Mouse (Mus musculus) embryo, embryonic 11 days (tissue): ENCODE data around the gene Lmtk2.

Experiments used
- DNase-seq: peaks from one replicate; pipeline ENCODE4 v3.0.0-alpha.2; 2015

Lmtk2 gene

DNA sequence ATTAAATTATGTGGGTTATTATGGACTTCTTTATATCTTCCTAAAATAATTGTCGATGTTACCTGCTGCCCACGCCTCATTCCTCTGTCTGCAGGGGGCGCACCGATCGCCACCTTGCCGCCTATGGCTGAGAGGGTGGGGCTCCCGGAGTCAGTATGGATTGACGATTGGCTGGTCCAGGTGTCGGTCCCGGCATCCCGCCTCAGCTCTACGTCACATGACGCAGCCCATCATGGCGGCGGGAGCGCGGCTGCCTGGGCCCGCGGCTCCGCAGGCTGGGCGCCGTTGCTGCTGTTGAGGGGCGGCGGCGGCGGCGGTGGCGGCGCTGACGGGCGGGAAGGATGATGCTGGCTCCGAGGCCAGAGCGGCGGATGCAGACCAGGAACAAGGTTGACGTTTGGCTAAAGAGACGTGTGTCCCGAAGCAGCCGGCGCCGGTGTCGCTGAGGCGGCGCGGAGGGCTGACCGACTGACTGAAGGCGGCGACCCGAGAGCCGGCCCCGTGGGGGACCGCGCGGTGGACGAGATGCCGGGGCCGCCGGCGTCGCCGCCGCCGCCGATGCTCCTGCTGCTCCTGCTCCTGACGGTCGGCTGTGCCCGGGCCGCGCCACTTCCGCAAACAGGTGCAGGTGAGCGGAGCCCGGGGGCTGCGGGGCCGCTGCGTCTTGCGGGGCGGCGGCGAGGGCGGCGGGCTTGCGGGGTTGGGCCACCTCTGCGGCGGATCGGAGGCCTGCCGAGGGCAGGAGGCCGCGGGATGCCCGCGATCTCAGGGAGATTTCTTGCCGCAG, at the start of gene Lmtk2:
TSS of gene Lmtk2 (plus strand) at position 288 of the 787 bp plus-strand sequence.
- peak; percentile 96 for DNase-seq

DNA sequence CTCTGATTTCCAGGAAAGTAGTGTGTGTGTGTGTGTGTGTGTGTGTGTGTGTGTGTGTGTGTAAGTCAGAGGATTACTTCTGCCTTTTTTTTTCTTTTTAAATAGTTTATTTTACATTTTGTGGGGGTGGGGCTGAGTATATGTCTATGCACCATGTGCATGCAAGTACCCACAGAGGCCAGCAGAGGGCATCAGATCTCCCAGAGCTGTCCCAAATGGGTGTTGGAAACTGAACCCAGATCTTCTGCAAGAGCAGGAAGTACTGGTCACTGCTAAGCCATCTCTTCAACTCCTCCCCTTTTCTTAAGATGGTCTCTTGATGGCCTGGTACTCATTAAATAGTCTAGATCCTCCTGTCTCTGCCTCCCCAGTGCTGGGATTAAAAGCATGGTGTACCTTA, 49.0 kb upstream of the Lmtk2 start:
- no peak for DNase-seq

GRCm38 (mm10) chr5:144053450-144053849, 46.8 kb upstream of the Lmtk2 start:
- no peak for DNase-seq

DNA sequence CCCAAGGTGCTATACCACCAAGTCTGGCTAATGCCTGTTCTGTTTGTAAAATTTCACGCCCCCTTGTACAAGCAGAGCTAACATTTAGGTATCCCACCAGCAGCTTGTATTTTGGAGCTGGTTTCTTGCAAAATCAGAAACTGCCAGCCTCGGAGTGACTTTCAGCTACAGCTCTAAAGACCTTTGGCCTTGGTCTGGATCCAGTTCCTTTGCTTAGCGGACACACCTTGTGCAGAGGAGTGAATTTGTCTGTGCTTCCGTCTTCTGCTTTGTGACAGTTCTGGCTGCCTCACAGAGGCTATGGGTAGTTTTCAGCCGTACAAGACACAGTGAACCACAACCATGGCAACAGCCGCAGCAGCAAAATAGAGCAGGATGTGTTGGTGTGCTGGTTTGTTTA, 45.9 kb upstream of the Lmtk2 start:
- no peak for DNase-seq

GRCm38 (mm10) chr5:144064093-144064492, 36.1 kb upstream of the Lmtk2 start:
- no peak for DNase-seq

DNA sequence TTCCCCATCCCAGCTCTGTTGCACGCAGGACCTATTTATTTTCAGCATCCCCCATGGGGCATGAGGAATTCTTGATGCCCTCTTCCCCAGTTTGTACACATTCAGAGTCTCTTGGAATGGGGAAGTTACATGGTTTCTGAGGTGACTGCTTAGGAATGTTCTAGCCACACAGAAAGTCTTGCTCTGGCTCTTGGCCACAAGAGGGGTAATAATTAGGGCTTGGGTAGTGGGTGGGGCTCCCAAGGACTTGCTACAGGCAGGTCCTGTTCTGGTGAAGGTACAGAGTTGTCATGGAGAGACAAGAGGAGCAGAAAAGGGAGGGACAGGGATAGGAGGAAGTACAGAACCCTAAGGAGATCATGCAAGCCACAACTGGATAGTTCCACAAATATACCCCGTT, 34.2 kb upstream of the Lmtk2 start:
- no peak for DNase-seq

GRCm38 (mm10) chr5:144070064-144070463, 30.2 kb upstream of the Lmtk2 start:
- no peak for DNase-seq

GRCm38 (mm10) chr5:144071249-144071648, 29.0 kb upstream of the Lmtk2 start:
- DNase-seq: no peak

- no peak for DNase-seq
Measured at GRCm38 (mm10) chr5:144077541-144077940, 22.7 kb upstream of the Lmtk2 start.

DNA sequence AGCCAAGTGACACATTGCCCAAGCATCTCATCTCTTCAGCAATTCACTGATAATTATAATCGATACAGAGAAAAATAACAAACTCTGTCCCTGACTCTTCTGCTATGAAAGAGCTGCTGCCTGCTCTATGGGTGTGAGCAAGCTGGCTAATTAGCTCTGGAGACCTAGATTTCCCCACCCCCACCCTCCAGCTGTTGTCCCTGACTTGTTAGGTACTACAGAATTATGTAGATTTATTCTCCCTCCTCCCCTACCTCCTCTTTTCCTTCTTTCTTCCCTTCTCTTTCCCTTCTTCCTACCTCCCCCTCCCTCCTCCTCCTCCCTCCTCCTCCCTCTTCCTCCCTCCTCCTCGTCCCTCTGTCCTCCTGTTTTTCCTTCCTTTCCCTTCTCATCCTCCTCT, 19.4 kb upstream of the Lmtk2 start:
- no peak for DNase-seq

DNA sequence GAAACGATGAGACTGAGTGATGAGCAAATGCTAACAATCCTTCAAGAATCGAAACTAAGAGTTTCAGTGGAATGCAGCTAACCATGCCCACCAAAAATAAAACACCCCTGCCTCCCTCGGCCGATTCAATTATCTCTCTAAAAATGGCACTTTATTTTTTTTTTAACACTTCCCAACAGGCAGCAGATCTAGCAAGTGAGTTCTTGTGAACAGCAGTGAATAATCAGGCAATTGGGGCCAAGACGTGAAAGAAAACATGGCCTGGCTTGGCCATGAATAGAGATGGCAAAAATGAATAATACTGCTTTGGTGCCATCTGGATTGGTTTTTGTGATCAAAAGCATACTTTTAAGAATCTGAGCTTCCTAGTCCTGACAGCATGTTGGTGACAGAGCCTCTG, 18.2 kb upstream of the Lmtk2 start:
- DNase-seq: no peak

DNA sequence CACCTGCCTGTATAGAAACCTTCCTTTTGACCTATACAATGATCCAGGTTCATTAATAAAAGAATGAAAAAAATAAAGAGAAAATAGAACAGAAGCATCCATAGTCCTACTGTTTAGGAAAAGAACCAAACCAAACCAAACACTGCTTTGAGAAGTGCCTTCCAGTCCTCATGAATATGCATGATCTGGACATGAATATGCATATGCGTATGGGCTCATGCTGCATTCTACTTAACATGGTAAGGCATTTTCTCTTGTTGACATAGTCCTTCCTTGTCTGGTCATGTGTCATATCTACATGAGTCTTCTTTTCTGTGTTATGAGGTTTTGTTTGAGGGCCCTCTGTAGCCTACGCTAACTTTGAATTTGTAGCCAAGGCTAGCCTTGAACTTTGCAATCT, 16.7 kb upstream of the Lmtk2 start:
- no peak for DNase-seq

DNA sequence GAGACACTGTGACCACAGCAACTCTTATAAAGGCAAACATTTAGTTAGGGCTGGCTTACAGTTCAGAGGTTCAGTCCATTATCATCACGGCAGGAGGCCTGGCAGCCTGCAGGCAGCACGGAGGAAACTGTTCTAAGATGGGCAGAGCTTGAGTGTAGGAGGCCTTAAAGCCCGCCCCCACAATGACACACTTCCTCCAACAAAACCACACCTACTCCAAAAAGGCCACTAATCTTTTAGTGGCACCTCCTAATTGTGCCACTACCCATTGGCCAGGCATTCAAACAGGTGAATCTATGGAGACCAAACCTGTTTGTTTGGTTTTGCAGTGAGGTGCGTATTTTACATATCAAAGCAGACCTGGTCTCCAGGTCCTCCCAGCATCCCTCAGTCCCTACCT, 16.0 kb upstream of the Lmtk2 start:
- DNase-seq: no peak

- DNase-seq: no peak
Measured at GRCm38 (mm10) chr5:144085696-144086095, 14.5 kb upstream of the Lmtk2 start.

DNA sequence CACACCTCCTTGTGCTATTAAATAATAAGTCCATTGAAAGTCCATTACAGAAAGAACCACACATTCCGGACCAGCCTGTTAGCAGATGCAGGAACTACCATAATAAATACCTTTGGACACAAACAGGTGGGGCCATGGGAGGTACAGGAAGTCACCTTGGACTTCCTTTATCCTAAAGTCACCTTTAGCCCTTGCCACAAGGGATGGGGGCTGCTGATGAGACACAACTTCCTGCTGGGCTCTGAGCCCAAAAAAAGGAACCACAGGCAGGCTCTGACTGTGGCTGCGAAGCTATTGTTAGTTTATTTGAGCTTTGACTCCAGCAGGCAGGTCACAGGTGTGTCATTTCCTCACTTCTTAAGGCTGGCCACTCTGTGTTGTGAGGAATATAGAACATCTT, 13.7 kb upstream of the Lmtk2 start:
- DNase-seq: no peak

DNA sequence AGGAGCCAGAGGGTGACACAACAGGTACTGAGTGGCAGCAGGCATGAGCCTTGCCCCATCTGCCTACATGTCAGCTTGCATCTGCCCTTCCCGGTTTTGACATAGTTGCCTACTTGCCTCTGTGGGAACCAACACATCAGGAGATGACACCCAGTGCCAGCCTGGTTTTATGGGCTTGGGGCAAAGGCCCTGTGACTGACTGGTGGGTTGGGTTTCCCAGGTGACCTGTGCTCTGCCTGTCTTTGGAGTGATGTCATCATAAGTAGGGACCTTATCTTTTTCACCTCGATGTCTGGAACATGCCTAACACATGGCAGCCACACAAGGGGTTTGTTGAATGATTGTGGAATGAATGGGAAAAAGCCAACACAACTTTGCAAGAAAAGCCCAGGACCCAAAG, 11.9 kb upstream of the Lmtk2 start:
- DNase-seq: no peak

GRCm38 (mm10) chr5:144095461-144095970, 4.7 kb upstream of the Lmtk2 start:
- DNase-seq: no peak

DNA sequence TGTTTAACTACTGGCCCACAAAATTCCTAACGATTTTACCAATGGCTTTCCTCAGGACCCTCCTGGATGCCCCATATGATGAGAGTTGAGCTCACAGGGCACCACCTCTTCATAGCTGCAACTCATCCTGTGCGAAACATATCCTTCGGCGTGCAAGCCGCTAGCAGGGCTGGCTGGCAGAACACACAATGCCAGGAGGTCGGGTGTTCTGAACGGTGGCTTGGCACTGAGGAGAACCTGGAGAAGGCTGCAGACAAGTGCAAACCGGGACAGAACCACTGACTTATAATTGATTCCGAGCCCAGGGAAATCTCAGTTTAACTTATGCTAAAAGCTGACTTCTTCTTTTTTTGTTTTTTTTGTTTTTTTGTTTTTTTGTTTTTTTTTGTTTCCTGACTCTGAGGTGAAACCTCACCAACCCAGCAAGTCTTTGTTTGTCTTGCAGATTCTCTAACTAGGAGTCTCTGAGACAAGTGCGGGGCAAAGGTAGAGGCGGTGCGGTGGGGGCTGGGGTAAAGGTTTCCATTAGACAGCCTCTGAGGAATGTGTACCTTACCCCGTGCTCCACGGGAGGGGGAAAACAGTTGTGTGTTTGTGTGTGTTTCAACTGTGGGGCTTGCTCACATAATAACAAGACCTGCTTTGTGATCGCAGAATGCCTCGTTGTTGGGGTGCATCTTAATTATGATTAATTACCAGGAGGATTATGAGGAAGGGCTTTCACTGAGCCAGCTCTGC, 2.2 kb upstream of the Lmtk2 start:
- DNase-seq: no peak

DNA sequence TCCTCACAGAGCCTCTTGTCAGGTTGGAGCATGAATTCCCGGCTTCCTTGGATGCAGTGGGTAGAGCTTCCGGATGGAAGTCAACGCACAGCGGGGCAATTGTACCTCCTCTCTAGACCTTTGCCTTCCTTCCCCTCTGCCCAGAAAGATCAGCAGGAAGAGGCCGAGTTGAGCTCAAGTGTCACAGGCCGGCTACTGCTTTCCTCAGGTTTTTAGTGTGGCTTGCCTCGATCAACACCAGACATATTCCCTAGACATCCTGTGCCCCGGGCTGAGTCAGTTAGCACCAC, 1.7 kb upstream of the Lmtk2 start:
- no peak for DNase-seq

GRCm38 (mm10) chr5:144100948-144101347, 712 bp downstream of the Lmtk2 start:
- no peak for DNase-seq

- DNase-seq: no peak
Measured at GRCm38 (mm10) chr5:144105070-144105469, 4.8 kb downstream of the Lmtk2 start.

DNA sequence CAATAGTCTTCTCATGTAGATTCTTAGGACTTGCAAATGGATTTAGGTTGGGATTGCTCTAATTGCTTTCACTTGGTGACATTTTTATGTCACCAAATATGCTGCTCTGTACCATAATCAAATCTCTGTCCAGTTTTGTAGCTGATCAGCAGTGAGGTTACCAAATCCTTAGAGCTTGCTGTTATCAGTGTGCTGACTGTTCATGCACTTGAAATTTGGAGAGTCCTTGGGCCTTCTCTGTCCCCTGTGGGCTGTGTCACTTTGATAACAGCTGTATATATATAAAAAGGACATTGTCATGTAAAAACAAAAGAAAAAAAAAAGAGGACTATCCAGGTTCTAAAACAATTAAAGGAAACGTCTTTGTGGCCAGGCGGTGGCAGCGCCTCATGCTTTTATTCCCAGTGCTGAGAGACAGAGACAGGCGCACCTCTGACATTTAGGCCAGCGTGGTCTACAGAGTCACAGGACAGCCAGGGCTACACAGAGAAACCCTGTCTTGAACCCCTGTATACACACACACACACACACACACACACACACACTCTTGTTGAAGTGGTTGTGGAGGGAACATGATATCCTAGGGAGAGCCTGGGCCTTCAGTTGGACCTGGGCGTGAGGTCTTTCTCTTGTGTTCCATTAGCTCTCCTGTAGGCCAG, 5.4 kb downstream of the Lmtk2 start:
- DNase-seq: no peak

DNA sequence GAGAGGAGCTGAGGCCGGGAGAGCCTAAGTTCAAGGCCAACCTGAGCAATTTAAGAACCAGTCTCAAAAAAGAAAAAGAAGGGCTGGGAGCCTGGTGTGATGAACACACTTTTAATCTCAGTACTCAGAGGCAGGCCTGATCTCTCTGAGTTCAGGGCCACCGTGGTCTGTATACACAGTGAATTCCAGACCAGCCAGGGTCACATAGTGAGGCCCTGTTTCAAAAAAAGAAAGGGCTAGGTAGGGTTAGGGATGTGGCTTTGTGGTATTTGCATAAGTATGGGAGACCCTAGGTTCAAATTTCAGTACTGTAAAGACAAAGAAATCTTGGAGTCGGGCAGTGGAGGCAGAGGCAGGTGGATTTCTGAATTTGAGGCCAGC, 5.9 kb downstream of the Lmtk2 start:
- DNase-seq: no peak

DNA sequence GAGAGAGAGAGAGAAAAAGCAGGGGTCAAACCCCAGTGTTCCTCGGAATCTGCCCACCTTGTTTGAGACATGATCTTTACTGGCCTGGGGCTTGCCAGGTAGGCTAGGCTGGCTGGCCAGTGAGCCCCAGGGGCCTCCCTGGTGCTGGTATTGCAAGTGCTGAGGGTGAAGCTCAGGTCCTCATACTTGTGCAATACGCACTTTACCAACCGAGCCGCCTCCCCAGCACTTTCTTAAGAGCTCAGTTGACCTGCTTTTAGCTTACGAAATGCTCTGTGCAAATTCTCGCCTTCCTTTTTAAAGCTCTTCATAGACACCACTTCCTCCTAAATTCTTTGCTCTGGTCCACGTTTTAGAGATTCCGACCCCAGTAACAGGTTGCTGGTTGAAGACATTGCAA, 9.0 kb downstream of the Lmtk2 start:
- no peak for DNase-seq
